Mouse (Mus musculus) embryonic facial prominence, embryonic 10.5 days (tissue): ENCODE results near the gene Cxcr5. TPM values are rescaled to one million over a fixed set of nuclear protein-coding genes. Genes with fewer than 3 reads are reported as not detected.

Source experiments
- DNase-seq: peaks from one replicate; pipeline ENCODE4 v3.0.0-alpha.2; 2017; ENCODE audit warnings: low spot score
- H3K27ac ChIP-seq: fragments of 300-500 bp; sonication (generic); replicated peaks from 2 replicates; pipeline ENCODE4 v1.5.1; 2016; ENCODE audit warnings: mild to moderate bottlenecking
- H3K27me3 ChIP-seq: fragments of 300-500 bp; sonication (generic); replicated peaks from 2 replicates; pipeline ENCODE4 v1.6.1; 2016; ENCODE audit warnings: low read depth, mild to moderate bottlenecking; ENCODE audit not compliant: poor library complexity, severe bottlenecking
- H3K36me3 ChIP-seq: fragments of 300-500 bp; sonication (generic); replicated peaks from 2 replicates; pipeline ENCODE4 v1.6.1; 2016; ENCODE audit warnings: mild to moderate bottlenecking, moderate library complexity
- H3K4me1 ChIP-seq: fragments of 300-500 bp; sonication (generic); 2 replicates; pipeline ENCODE4 v1.6.1; 2016
- H3K4me3 ChIP-seq: fragments of 300-500 bp; sonication (generic); 2 replicates; pipeline ENCODE4 v1.5.1; 2016; ENCODE audit warnings: mild to moderate bottlenecking, moderate library complexity
- H3K9me3 ChIP-seq: fragments of 300-500 bp; sonication (generic); 2 replicates; pipeline ENCODE4 v1.6.1; 2016; ENCODE audit warnings: mild to moderate bottlenecking
- WGBS: fragments of 180-500 bp; shearing (Covaris S2); methylation state at CpG from one replicate; pipeline ENCODE4 v1.1.7; 2016; 5-methylcytosine and 5-hydroxymethylcytosine counted together
- polyA plus RNA-seq: library from polyadenylated mRNA; unstranded; fragments of >200 nt; fragmentation: Nextera tagmentation; extraction: Ambion mirVana; gene quantifications from 2 replicates; pipeline ENCODE4 v1.2.1, GENCODE M21; 2016

Cxcr5 gene
- polyA plus RNA-seq, 1 experiment from 2014 or later, result not detected

DNA sequence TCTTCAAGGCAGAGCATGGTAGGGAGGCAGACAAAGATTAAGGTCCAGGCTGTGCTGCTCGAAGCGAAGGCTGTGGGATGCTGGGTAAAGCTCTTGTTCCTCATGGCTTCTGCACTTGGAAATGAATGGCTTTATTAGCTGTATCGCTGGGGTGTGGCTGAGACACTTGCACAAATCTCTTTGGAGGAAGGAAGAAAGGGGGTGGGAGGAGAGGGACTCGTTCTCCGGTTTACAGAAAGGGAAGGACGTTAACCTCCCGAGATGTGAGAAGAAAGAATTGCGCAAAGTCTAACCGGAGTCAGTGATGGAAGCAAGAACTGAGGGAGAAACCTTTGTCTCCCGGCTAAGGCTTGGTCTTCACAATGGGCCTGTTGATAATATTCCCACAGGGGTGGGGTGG, 10.5 kb downstream of the Cxcr5 start:
- 90% methylated on average over 10 of the region's 10 CpGs for WGBS

DNA sequence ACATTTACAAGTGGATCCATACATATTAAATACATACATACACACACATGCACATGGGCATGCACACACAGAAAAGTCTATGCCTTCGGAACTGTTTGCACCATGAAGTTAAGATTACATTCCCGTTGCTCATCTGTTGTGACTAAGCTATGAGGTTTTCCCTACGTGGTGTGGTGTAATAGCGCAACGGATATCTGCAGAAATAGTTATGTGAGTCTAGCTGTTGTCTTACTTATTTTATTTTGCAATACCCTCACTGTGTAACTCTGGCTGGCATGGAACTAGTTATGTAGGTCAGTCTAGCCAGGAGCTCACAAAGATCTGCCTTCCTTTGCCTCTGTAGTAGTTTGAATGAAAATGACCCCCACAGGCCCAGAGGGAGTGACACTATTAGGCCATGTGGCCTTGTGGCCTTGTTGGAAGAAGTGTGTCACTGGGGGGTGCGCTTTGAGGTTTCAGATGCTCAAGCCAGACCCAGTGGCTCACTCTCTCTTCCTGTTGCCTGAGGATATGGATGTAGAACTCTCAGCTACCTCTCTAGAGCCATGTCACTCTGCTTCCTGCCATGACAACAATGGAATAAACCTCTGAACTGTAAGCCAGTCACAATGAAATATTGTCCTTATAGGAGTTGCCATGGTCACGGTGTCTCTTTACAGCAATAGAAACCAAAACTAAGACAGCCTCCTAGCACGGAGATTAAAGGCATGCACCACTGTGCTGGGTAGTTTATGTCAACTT, 13.1 kb downstream of the Cxcr5 start:
- Histone ChIP-seq H3K27me3 (no peaks in the 10 kb centered on the region), H3K27ac (no peak overlapping the region), H3K36me3 (no peaks in the 10 kb centered on the region), H3K9me3 (no peaks in the 10 kb centered on the region), H3K4me1 (peaks cover 4% of the 10 kb centered on the region; the same call in 1 of the 2 replicates), H3K4me3 (no peak overlapping the region)
- DNase-seq, result no peak
- WGBS, result 90% methylated on average over 8 of the region's 8 CpGs

More for the DNA sequence above, 10.5 kb downstream of the Cxcr5 start:
- Histone ChIP-seq H3K4me3 (no peak overlapping the region), H3K36me3 (no peaks in the 10 kb centered on the region), H3K4me1 (no peaks in the 10 kb centered on the region), H3K27me3 (no peaks in the 10 kb centered on the region), H3K9me3 (no peaks in the 10 kb centered on the region), H3K27ac (no peak overlapping the region)
- DNase-seq, result no peak

DNA sequence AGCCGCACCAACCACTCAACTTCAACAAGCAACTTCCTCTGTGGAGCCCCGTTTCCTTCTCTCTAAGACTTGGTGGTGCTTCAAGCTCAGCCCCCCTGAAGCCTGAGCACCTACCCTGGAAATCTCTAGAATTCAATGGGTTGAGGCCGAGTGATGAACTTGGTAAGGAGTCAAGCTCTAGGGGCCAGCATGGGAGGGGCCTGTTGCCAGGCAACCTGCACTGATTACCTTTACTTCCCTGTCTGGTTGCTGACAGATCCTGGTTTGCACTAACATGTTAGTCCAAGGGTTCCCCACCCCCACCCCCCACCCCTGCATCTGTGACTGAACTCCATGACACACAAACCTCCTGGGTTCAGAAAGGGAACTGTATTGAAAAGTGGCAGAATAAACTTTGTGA, 16.7 kb downstream of the Cxcr5 start:
- 81% methylated on average over 3 of the region's 3 CpGs for WGBS
- H3K36me3 ChIP-seq, result no peaks in the 10 kb centered on the region
- H3K9me3 ChIP-seq, result no peaks in the 10 kb centered on the region
- no peak overlapping the region for H3K4me3 ChIP-seq
- DNase-seq, result no peak
- H3K4me1 ChIP-seq, result peaks cover 5% of the 10 kb centered on the region
- H3K27me3 ChIP-seq, result no peaks in the 10 kb centered on the region
- no peak overlapping the region for H3K27ac ChIP-seq

DNA sequence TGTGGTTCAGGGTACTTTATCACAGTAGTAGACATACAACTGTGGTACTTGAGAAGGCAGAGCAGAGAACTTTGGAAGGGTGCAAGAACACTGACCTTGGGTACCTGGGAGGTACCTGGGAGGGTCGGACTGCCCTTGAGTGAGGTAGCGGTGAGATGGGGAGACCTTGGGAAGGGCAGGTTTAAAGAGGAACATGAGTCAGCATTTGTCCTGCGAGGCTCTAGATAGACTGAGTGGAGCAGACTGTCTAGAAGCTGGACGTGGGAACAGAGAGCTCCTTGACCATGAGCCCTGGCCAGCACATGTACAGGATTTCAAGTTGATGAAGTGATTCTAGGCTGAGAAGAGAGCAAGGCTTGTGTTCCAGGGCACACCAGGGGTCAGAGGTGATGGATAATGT, 19.3 kb downstream of the Cxcr5 start:
- 85% methylated on average over 4 of the region's 4 CpGs for WGBS
- DNase-seq, result no peak
- peaks cover 23% of the 10 kb centered on the region for H3K4me1 ChIP-seq

DNA sequence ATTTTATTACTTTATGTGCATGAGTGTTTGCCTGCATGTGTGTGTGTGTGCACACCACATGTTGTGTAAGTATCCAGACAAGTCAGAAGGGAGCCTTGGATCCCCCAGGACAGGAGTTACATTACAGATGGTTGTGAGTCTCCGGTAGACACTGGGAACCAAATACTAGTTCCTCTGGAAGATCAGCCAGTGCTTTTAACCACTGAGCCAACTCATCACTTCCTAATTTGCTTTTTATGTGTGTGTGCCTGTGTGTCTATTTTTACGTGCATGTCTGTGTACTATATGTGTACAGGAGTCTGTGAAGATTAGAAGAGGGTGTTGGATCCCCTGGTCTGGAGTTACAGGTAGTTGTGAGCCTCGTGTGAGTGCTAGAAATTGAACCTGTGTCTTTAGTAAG, 21.0 kb downstream of the Cxcr5 start:
- Histone ChIP-seq H3K27ac (no peak overlapping the region), H3K4me1 (peaks cover 25% of the 10 kb centered on the region), H3K4me3 (no peak overlapping the region), H3K9me3 (no peaks in the 10 kb centered on the region), H3K27me3 (no peaks in the 10 kb centered on the region), H3K36me3 (no peaks in the 10 kb centered on the region)
- DNase-seq, result no peak
- WGBS, result 86% methylated on average over 3 of the region's 3 CpGs

More for the DNA sequence above, 19.3 kb downstream of the Cxcr5 start:
- H3K27me3 ChIP-seq, result no peaks in the 10 kb centered on the region
- H3K36me3 ChIP-seq, result no peaks in the 10 kb centered on the region
- no peaks in the 10 kb centered on the region for H3K9me3 ChIP-seq
- no peak overlapping the region for H3K27ac ChIP-seq
- no peak overlapping the region for H3K4me3 ChIP-seq

DNA sequence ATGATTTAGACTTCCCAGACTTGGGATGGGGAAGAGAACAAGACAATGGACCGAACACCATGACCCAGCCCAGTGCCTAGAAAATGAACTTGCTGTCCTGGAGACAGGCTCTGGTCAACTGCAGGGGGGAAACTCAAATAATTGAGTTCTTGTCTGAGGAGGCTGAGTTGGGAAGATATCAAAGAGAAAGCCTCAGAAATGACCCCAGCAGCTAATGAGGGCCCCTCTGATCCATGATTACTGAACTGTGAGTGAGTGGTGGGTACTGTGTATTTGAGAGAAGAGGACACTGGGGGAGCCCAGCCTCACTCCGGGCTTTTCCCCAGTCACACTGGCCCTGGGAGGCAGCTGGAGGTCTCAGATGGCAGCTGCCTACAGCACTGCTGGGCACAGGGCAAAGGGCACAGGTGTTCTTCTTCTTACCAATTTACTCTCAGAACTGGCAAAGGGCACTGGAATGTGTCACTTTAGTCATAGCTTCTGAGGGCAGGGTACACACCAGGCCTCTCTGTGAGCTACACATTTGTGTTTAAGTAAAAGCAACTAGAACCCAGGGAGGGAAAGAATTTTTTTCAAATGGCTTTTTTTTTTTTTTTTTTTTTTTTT, 21.8 kb downstream of the Cxcr5 start:
- Histone ChIP-seq H3K27ac (no peak overlapping the region), H3K9me3 (no peaks in the 10 kb centered on the region), H3K4me3 (no peak overlapping the region), H3K4me1 (peaks cover 23% of the 10 kb centered on the region), H3K36me3 (no peaks in the 10 kb centered on the region), H3K27me3 (no peaks in the 10 kb centered on the region)
- WGBS, result 61% methylated on average over 2 of the region's 2 CpGs
- DNase-seq, result peak; percentile 26

DNA sequence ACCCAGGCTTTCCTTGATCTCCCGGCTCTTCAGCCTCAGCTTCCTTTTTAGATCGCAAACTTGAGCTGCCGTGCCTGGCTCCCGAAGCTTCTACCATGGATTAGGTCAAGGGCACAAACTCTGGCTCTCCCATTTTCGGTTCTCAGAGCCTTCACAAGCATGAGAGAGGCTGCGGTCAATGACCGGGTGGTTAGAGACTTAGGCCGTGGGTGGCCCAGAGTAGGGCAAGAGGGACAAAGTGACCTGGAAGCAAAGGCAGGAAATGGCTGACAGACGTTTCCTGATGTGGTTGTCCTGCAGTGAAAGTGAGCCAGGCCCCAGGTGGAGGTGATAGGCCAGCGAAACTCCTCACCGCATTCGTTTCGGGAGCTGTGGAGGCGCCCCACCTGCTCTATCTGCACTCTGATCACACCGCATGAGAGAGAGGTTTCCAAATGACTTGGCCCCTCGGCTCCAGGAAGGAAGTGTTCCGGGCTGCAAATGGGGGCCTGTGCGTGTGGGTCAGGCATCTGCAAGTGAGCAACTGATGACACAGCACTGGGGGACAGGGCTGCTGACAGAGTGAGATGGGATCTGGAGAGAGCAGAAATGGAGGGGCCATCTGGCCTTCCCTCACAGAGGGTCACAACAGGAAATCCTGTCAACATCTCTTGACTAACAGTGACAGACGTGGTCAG, 23.9 kb downstream of the Cxcr5 start:
- H3K27ac ChIP-seq, result peak overlapping the region; percentile 44; the same call in 1 of the 2 replicates

DNA sequence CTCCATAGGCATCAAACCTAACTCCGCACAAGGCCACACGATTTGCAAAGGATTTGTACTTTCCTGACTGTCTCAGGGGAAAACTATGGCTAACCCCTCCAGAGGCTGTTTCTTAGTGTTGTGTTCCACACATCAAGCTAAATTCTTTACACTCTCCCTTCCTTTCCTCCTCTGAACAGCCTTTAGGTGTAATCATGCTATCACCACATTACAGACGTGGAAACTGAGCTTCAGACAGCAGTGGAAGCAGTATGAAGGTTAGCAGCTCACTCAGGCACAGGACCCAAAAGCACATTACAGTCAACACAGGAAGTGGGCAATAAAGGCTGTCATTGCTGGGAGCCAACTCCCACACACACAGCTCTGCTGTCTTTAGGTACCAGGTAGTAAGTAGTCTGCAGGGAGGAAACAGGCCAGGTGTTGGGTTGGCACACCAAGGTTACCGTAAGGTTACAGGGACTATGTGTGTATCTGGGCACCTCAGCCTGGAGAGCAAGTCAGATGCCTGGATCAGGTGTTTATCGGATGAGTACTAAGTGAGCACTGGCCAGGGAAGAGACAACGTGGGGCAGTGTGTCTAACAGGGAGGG, 28.6 kb downstream of the Cxcr5 start:
- no peak overlapping the region for H3K27ac ChIP-seq
- H3K4me1 ChIP-seq, result peaks cover 13% of the 10 kb centered on the region
- no peaks in the 10 kb centered on the region for H3K27me3 ChIP-seq
- no peaks in the 10 kb centered on the region for H3K36me3 ChIP-seq
- no peak for DNase-seq
- H3K9me3 ChIP-seq, result no peaks in the 10 kb centered on the region
- no peak overlapping the region for H3K4me3 ChIP-seq
- WGBS, result 84% methylated on average over 6 of the region's 6 CpGs

More for the DNA sequence above, 23.9 kb downstream of the Cxcr5 start:
- H3K9me3 ChIP-seq, result no peaks in the 10 kb centered on the region
- DNase-seq, result no peak
- H3K27me3 ChIP-seq, result no peaks in the 10 kb centered on the region
- H3K4me3 ChIP-seq, result no peak overlapping the region
- H3K4me1 ChIP-seq, result peaks cover 25% of the 10 kb centered on the region
- WGBS, result 69% methylated on average over 19 of the region's 19 CpGs
- no peaks in the 10 kb centered on the region for H3K36me3 ChIP-seq

DNA sequence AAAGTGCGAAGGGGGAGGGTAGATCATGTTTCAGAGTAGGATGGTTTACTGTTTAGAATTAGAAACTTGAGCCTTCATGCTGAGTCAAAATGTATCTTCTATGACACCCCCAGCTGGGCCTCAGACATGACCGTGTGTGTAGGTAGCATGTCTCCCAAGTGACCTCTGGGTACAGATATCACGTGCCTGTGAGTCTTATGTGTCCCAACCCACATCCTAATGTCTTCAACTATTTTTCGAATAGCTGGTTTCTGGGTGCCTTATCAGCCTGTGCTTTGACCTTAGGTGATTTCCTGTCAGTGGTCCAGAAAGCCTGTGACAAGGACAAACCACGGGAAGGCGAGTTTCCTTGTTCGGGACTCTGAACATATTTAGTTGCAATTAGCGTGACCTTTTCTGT, 33.3 kb downstream of the Cxcr5 start:
- H3K4me3 ChIP-seq, result no peak overlapping the region
- H3K27me3 ChIP-seq, result no peaks in the 10 kb centered on the region
- no peaks in the 10 kb centered on the region for H3K36me3 ChIP-seq
- 0 out of 2 replicates have a peak, but pooled peaks cover 4% of the 10 kb centered on the region for H3K4me1 ChIP-seq
- DNase-seq, result no peak
- WGBS, result 82% methylated on average over 8 of the region's 8 CpGs
- no peaks in the 10 kb centered on the region for H3K9me3 ChIP-seq
- no peak overlapping the region for H3K27ac ChIP-seq

DNA sequence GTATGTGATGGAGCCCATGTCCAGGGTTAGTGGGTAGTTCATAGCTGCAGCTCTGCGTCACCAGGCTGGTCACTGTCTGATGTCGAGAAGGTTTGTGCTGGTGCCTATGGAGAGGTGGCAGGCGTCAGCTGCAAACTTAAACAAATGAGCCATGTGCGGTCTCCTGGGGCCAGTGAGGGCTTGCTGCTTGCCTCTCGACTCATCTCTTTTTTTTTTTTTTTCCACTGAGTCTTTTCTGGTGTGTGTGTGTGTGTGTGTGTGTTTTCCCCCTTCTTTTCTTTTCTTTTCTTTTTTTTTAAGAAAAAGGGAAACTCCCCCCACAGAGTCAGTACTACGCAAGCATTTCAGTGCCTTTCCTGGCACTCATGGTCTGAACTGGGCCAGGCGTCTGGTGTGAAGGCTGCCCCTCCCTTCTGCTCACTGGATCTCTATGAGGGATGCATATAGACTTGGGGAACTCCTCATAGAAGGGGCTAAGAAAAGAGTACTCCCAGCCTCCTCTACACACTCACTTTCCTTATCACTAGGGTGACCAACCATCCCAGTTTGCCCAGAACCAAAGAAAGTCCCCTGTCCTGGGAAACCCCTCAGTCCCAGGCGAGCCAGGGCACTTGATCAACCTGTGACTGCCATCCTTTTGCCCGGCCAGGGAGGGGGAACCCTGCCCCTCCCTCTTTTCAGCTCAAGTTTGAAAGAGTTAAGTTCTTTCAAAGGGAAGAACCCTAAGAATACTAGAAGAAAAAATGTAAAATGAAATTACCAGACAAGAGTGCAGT, 35.2 kb downstream of the Cxcr5 start:
- 76% methylated on average over 9 of the region's 9 CpGs for WGBS
- no peaks in the 10 kb centered on the region for H3K36me3 ChIP-seq

DNA sequence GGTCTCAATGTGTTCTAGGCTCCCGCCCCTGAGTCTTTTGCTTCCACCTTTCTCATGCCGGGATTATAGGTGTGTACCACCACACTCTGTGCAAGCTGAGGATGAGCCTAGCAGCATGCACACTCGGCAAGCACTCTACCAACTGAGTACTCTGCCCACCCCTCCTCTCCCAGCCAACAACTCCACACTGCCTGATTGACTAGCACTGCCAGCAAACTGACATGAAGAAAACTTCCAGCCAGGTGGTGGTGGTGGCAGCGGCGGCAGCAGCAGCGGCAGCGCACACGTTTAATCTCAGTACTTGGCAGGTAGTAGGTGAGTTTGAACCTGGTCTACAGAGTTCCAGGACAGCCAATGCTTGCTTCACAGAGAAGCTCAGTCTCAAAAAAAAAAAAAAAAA, 36.1 kb downstream of the Cxcr5 start:
- DNase-seq, result no peak
- Histone ChIP-seq H3K4me3 (no peak overlapping the region), H3K9me3 (no peaks in the 10 kb centered on the region), H3K27me3 (no peaks in the 10 kb centered on the region), H3K36me3 (no peaks in the 10 kb centered on the region), H3K27ac (no peak overlapping the region), H3K4me1 (no peaks in the 10 kb centered on the region)
- WGBS, result 90% methylated on average over 8 of the region's 8 CpGs

More for the DNA sequence above, 35.2 kb downstream of the Cxcr5 start:
- Histone ChIP-seq H3K9me3 (no peaks in the 10 kb centered on the region), H3K4me1 (no peaks in the 10 kb centered on the region), H3K27ac (no peak overlapping the region), H3K27me3 (no peaks in the 10 kb centered on the region), H3K4me3 (no peak overlapping the region)
- DNase-seq, result no peak

DNA sequence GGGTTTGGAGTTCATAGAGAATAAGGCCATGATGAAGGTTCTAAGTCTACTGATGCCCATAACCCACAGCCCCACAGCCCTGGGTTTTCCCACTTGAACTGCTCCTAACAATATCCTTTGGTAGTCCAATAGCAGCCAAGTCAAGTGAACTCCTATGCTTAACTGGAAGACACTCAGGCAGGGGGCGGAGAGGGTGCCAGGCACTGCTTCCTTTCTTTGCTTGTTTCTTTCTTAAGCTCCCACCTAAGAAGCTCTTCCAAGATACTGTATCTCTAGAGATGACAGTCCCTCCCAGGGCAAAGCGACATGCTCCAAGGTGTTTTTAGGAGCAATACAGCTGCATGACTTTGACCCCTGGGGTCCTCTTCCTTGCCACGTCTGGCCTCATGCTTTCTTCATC, 36.7 kb downstream of the Cxcr5 start:
- Histone ChIP-seq H3K36me3 (no peaks in the 10 kb centered on the region), H3K27ac (no peak overlapping the region), H3K9me3 (no peaks in the 10 kb centered on the region), H3K4me3 (no peak overlapping the region), H3K4me1 (no peaks in the 10 kb centered on the region), H3K27me3 (no peaks in the 10 kb centered on the region)
- 83% methylated on average over 3 of the region's 3 CpGs for WGBS
- no peak for DNase-seq
